Mouse (Mus musculus): ENCODE measurements around the gene Trappc6b.
"Not testable (repeated sequence)": the region's sequence is repeated elsewhere in the genome, so short reads cannot be mapped to it uniquely, and the experiment has no call there.

Gene Trappc6b

GRCm38 (mm10) chr12:59060993-59061595 lies at the start of gene Trappc6b:
Gene Trappc6b (minus strand): TSS chr12:59061472.
- peak; percentile 84 for DNase-seq (ENCODE audit: low read depth, low spot score)

- DNase-seq (ENCODE audit: low read depth, low spot score), result no peak
Observed at GRCm38 (mm10) chr12:59107926-59108325, 46.7 kb upstream of the Trappc6b start.

GRCm38 (mm10) chr12:59106491-59106890 lies 45.2 kb upstream of the Trappc6b start:
- no peak for DNase-seq (ENCODE audit: low read depth, low spot score)

GRCm38 (mm10) chr12:59105914-59106313 lies 44.6 kb upstream of the Trappc6b start:
- no peak for DNase-seq (ENCODE audit: low read depth, low spot score)

GRCm38 (mm10) chr12:59104771-59105170 lies 43.5 kb upstream of the Trappc6b start:
- DNase-seq (ENCODE audit: low read depth, low spot score), result no peak

- DNase-seq (ENCODE audit: low read depth, low spot score), result no peak
Observed at GRCm38 (mm10) chr12:59095104-59096025, 34.1 kb upstream of the Trappc6b start, which contains the start of gene Mia2. Gene Mia2 (plus strand): TSS chr12:59095799.

GRCm38 (mm10) chr12:59093543-59093942 lies 32.3 kb upstream of the Trappc6b start:
- no peak for DNase-seq (ENCODE audit: low read depth, low spot score)

GRCm38 (mm10) chr12:59086171-59086570 lies 24.9 kb upstream of the Trappc6b start:
- DNase-seq (ENCODE audit: low read depth, low spot score), result no peak

- peak; percentile 58 for DNase-seq (ENCODE audit: low read depth, low spot score)
Observed at GRCm38 (mm10) chr12:59084446-59084845, 23.2 kb upstream of the Trappc6b start.

- DNase-seq (ENCODE audit: low read depth, low spot score), result no peak
Observed at GRCm38 (mm10) chr12:59080461-59080860, 19.2 kb upstream of the Trappc6b start.

GRCm38 (mm10) chr12:59077883-59078282 lies 16.6 kb upstream of the Trappc6b start:
- no peak for DNase-seq (ENCODE audit: low read depth, low spot score)

- DNase-seq (ENCODE audit: low read depth, low spot score), result no peak
Observed at GRCm38 (mm10) chr12:59076996-59077395, 15.7 kb upstream of the Trappc6b start.

- no peak for DNase-seq (ENCODE audit: low read depth, low spot score)
Observed at GRCm38 (mm10) chr12:59074052-59074451, 12.8 kb upstream of the Trappc6b start.

- no peak for DNase-seq (ENCODE audit: low read depth, low spot score)
Observed at GRCm38 (mm10) chr12:59072286-59072685, 11.0 kb upstream of the Trappc6b start.

- peak; percentile 47 for DNase-seq (ENCODE audit: low read depth, low spot score)
Observed at GRCm38 (mm10) chr12:59068791-59069190, 7.5 kb upstream of the Trappc6b start.

- DNase-seq (ENCODE audit: low read depth, low spot score), result no peak
Observed at GRCm38 (mm10) chr12:59067095-59067494, 5.8 kb upstream of the Trappc6b start.

- peak; percentile 97 for DNase-seq (ENCODE audit: low read depth, low spot score)
Observed at GRCm38 (mm10) chr12:59066448-59067077, 5.3 kb upstream of the Trappc6b start, which contains the start of gene Pnn. Gene Pnn (plus strand): TSS chr12:59066884.

GRCm38 (mm10) chr12:59065776-59066175 lies 4.5 kb upstream of the Trappc6b start:
- no peak for DNase-seq (ENCODE audit: low read depth, low spot score)

GRCm38 (mm10) chr12:59064837-59065236 lies 3.6 kb upstream of the Trappc6b start:
- no peak for DNase-seq (ENCODE audit: low read depth, low spot score)

GRCm38 (mm10) chr12:59060322-59060721 lies 950 bp downstream of the Trappc6b start:
- DNase-seq (ENCODE audit: low read depth, low spot score), result no peak

GRCm38 (mm10) chr12:59058242-59058641 lies 3.0 kb downstream of the Trappc6b start:
- DNase-seq (ENCODE audit: low read depth, low spot score), result not testable (repeated sequence)

GRCm38 (mm10) chr12:59056222-59056621 lies 5.0 kb downstream of the Trappc6b start:
- no peak for DNase-seq (ENCODE audit: low read depth, low spot score)

Data from ES-CJ7 (cell line).